Mouse (Mus musculus) ES-E14 (cell line): ENCODE results near the gene Hc. TPM values are rescaled to one million over a fixed set of nuclear protein-coding genes. Genes with fewer than 3 reads are reported as not detected.
A peak's percentile ranks its signal among the peaks of the same experiment; 100 is the strongest.

ENCODE experiments used
- DNase-seq: peaks from one replicate; pipeline ENCODE4 v3.0.0-alpha.2; 2013; ENCODE audit warnings: low read depth, low spot score
- H3K27ac ChIP-seq: 2 replicates; pipeline ENCODE4 v1.5.1; 2012; ENCODE audit warnings: low read depth, mild to moderate bottlenecking, low read length, moderate library complexity, mixed read lengths; ENCODE audit not compliant: poor library complexity, insufficient read depth, severe bottlenecking
- H3K36me3 ChIP-seq: 2 replicates; pipeline ENCODE4 v1.6.1; 2012; ENCODE audit warnings: mild to moderate bottlenecking, low read length, moderate library complexity, mixed read lengths; ENCODE audit not compliant: control insufficient read depth, poor library complexity, insufficient read depth, severe bottlenecking
- H3K4me1 ChIP-seq, 2 experiments: fragments of 150-350 bp in 1 of 2; sonication (generic) in 1 of 2; 2 replicates each; pipeline ENCODE4 v1.6.1; 2012; ENCODE audit warnings: low read length in 2 of 2, mild to moderate bottlenecking in 1 of 2, mixed read lengths in 1 of 2; ENCODE audit not compliant: control insufficient read depth in 2 of 2, insufficient read depth in 2 of 2, poor library complexity in 1 of 2
- H3K4me3 ChIP-seq, 2 experiments: fragments of 150-350 bp in 1 of 2; sonication (generic) in 1 of 2; 2 replicates each; pipeline ENCODE4 v1.5.1; 2012; ENCODE audit warnings: low read length in 2 of 2, low read depth in 1 of 2, mild to moderate bottlenecking in 1 of 2, mixed read lengths in 1 of 2; ENCODE audit not compliant: insufficient read depth in 1 of 2, poor library complexity in 1 of 2, severe bottlenecking in 1 of 2
- H3K9ac ChIP-seq: 2 replicates; pipeline ENCODE4 v1.6.1; 2012; ENCODE audit warnings: low read depth, mild to moderate bottlenecking, low read length, mixed read lengths; ENCODE audit not compliant: poor library complexity, insufficient read depth, severe bottlenecking
- H3K9me3 ChIP-seq: fragments of 150-350 bp; sonication (generic); 2 replicates; pipeline ENCODE4 v1.6.1; 2012; ENCODE audit warnings: low read depth, mild to moderate bottlenecking, low read length; ENCODE audit not compliant: control insufficient read depth, insufficient read depth
- CHD2 ChIP-seq: IDR thresholded peaks from 2 replicates; pipeline ENCODE4 v1.6.1; 2014; ENCODE audit warnings: mild to moderate bottlenecking, low read depth, low read length, inconsistent platforms
- HCFC1 ChIP-seq: IDR thresholded peaks from 2 replicates; pipeline ENCODE4 v1.6.1; 2012; ENCODE audit warnings: low read length, inconsistent platforms, borderline replicate concordance; ENCODE audit not compliant: insufficient read depth
- MAFK ChIP-seq: IDR thresholded peaks from 2 replicates; pipeline ENCODE4 v1.6.1; 2014; ENCODE audit warnings: mild to moderate bottlenecking, low read depth, low read length, inconsistent platforms; ENCODE audit not compliant: insufficient read depth
- ZC3H11A ChIP-seq: IDR thresholded peaks from 2 replicates; pipeline ENCODE4 v1.6.1; 2012; ENCODE audit warnings: low read depth, mild to moderate bottlenecking, inconsistent platforms, low read length, borderline replicate concordance
- ZNF384 ChIP-seq: IDR thresholded peaks from 2 replicates; pipeline ENCODE4 v1.6.1; 2012; ENCODE audit warnings: low read depth, low read length, inconsistent platforms
- in situ Hi-C, 2 experiments: fragments of 600-800 bp; cut with MboI; formaldehyde crosslinking; loops; one replicate each; pipeline ENCODE4 v1.15.1; 2025; ENCODE audit warnings: low sequenced_read_pairs in 2 of 2, inconsistent platforms in 1 of 2; ENCODE audit not compliant: unreplicated experiment in 2 of 2
- total RNA-seq: library from RNA; depleted of rRNA; stranded (reverse); fragments of 300-350 nt; gene quantifications from 2 replicates; pipeline ENCODE4 v1.2.3, GENCODE M21; 2012; rRNA removed

The Hc gene
- total RNA-seq: 0.11 and 0.45 TPM in 2 replicates

DNA sequence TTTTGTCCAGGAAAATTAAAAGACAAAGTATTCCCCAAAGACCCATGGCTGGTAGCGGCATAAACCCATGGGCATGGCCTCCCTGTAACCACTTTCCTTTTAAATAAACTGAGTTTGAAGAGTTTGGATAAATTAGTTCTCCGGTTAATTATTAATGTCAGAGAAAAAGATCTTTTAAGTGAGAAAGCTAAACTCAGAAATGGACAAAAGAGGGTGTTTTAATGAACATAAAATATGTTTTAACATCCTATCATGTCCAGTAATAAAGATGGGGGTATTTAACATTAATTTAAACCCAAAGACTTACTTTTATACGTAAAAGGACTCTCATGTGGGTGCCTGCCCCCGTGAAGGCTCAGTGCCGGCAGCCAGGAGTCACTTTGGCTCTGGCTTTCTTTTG lies at the start of gene Hc:
Hc (minus strand) TSS at position 101 of the 400 bp plus-strand sequence.
- Histone ChIP-seq H3K4me1 (no peaks in the 10 kb centered on the region), H3K9ac (no peak within 1 kb of the TSS), H3K36me3 (no peaks in the 10 kb centered on the region), H3K4me3 (no peak within 1 kb of the TSS), H3K27ac (no peak within 1 kb of the TSS), H3K9me3 (no peaks in the 10 kb centered on the region)
- no peak for DNase-seq
- in situ Hi-C loops: no loop called here
- TF ChIP-seq MAFK (no peak), ZC3H11A (no peak), ZNF384 (no peak), CHD2 (no peak), HCFC1 (no peak)

- no peak for TF ChIP-seq ZC3H11A
- TF ChIP-seq CHD2: no peak
- TF ChIP-seq MAFK: no peak
- no peak for TF ChIP-seq HCFC1
- no peak for TF ChIP-seq ZNF384
- Histone ChIP-seq H3K9ac (no peak overlapping the region), H3K4me3 (no peak overlapping the region), H3K27ac (no peak overlapping the region), H3K36me3 (no peaks in the 10 kb centered on the region), H3K4me1 (no peaks in the 10 kb centered on the region), H3K9me3 (no peaks in the 10 kb centered on the region)
- no peak for DNase-seq
- in situ Hi-C loops: loop anchor here in 1 of 2 experiments (25.0 kb wide), 1 partner anchor 273 kb away; the partner anchor contains the start of genes Fbxw2 and Gm34653
These were observed 49.3 kb upstream of the Hc start for GRCm38 (mm10) chr2:35110521-35110920.

- no peak overlapping the region for H3K27ac ChIP-seq
- no peak for TF ChIP-seq MAFK
- no peak for TF ChIP-seq ZC3H11A
- TF ChIP-seq ZNF384: no peak
- TF ChIP-seq CHD2: no peak
- TF ChIP-seq HCFC1: no peak
- in situ Hi-C loops: loop anchor here in 1 of 2 experiments (25.0 kb wide), 1 partner anchor 273 kb away; the partner anchor contains the start of genes Fbxw2 and Gm34653
- peak overlapping the region; percentile 95 for H3K9ac ChIP-seq
- DNase-seq: no peak
- H3K4me1 ChIP-seq: no peaks in the 10 kb centered on the region
- peak overlapping the region; percentile 90 to 100 for H3K4me3 ChIP-seq
- H3K36me3 ChIP-seq: no peaks in the 10 kb centered on the region
- H3K9me3 ChIP-seq: no peaks in the 10 kb centered on the region
These were observed 48.7 kb upstream of the Hc start for GRCm38 (mm10) chr2:35109924-35110304.

GRCm38 (mm10) chr2:35109141-35109923 lies 48.1 kb upstream of the Hc start, which contains the start of gene Cntrl:
Gene Cntrl (plus strand): TSS chr2:35109492.
- peak; percentile 78 for DNase-seq
- Histone ChIP-seq H3K27ac (peak within 1 kb of the TSS; percentile 76; the same call in 1 of the 2 replicates), H3K4me3 (peak within 1 kb of the TSS; percentile 90 to 100), H3K9me3 (no peaks in the 10 kb centered on the region), H3K36me3 (no peaks in the 10 kb centered on the region), H3K9ac (peak within 1 kb of the TSS; percentile 95), H3K4me1 (no peaks in the 10 kb centered on the region)
- in situ Hi-C loops: loop anchor here in 1 of 2 experiments (25.0 kb wide), 1 partner anchor 272 kb away; the partner anchor contains the start of genes Fbxw2 and Gm34653
- no peak for TF ChIP-seq MAFK
- no peak for TF ChIP-seq ZC3H11A
- TF ChIP-seq ZNF384: no peak
- peak; percentile 65; the same call in 1 of the 2 replicates for TF ChIP-seq HCFC1
